Mouse (Mus musculus) megakaryocyte, embryonic 14.5 days (primary cell): Measurements from ENCODE around the gene E2f3. TPM values are rescaled to one million over a fixed set of nuclear protein-coding genes. Genes with fewer than 3 reads are reported as not detected.

Source experiments
- H3K27me3 ChIP-seq: replicated peaks from 2 replicates; pipeline ENCODE3; 2012; ENCODE audit warnings: inconsistent platforms
- H3K36me3 ChIP-seq: replicated peaks from 2 replicates; pipeline ENCODE3; 2012; ENCODE audit warnings: low read length, inconsistent platforms, mixed read lengths
- H3K4me1 ChIP-seq: 2 replicates; pipeline ENCODE4 v1.6.1; 2012; ENCODE audit warnings: inconsistent platforms
- H3K4me3 ChIP-seq: replicated peaks from 2 replicates; pipeline ENCODE3; 2012; ENCODE audit warnings: moderate library complexity, mild to moderate bottlenecking, inconsistent platforms
- H3K9me3 ChIP-seq: 2 replicates; pipeline ENCODE4 v1.6.1; 2012; ENCODE audit warnings: inconsistent platforms
- FLI1 ChIP-seq: IDR thresholded peaks from 2 replicates; pipeline ENCODE4 v1.6.1; 2012; ENCODE audit warnings: low read length, inconsistent platforms, mixed read lengths
- GATA1 ChIP-seq: IDR thresholded peaks from 3 replicates; pipeline ENCODE4 v1.6.1; 2012; ENCODE audit warnings: mixed read lengths, low read length, inconsistent platforms, borderline replicate concordance
- polyA plus RNA-seq: library from polyadenylated mRNA; stranded (reverse); fragments of >175 nt; gene quantifications from 2 replicates; pipeline ENCODE4 v1.2.3, GENCODE M21; 2012; ENCODE audit warnings: low replicate concordance; ENCODE audit not compliant: insufficient read depth

Gene E2f3
- polyA plus RNA-seq, 1 experiment: 4.0 TPM

- H3K9me3 ChIP-seq: no peaks in the 10 kb centered on the region
- peaks cover 63% of the 10 kb centered on the region for H3K36me3 ChIP-seq
- TF ChIP-seq GATA1 (no peak), FLI1 (no peak)
- peak overlapping the region; percentile 23 for H3K4me3 ChIP-seq
- peaks cover 79% of the 10 kb centered on the region for H3K4me1 ChIP-seq
- peaks cover 4% of the 10 kb centered on the region for H3K27me3 ChIP-seq
These were observed 25.4 kb downstream of the E2f3 start for GRCm38 (mm10) chr13:29960416-29960815.

GRCm38 (mm10) chr13:29957731-29958254, 28.1 kb downstream of the E2f3 start:
- TF ChIP-seq GATA1 (no peak), FLI1 (no peak)
- H3K9me3 ChIP-seq: peaks cover 3% of the 10 kb centered on the region; the same call in 1 of the 2 replicates
- peaks cover under 1% of the 10 kb centered on the region for H3K27me3 ChIP-seq
- H3K4me1 ChIP-seq: peaks cover 53% of the 10 kb centered on the region
- H3K36me3 ChIP-seq: peaks cover 74% of the 10 kb centered on the region
- no peak overlapping the region for H3K4me3 ChIP-seq

- no peaks in the 10 kb centered on the region for H3K27me3 ChIP-seq
- H3K9me3 ChIP-seq: peaks cover 3% of the 10 kb centered on the region; the same call in 1 of the 2 replicates
- H3K4me1 ChIP-seq: peaks cover 48% of the 10 kb centered on the region
- H3K4me3 ChIP-seq: no peak overlapping the region
- no peak for TF ChIP-seq FLI1
- TF ChIP-seq GATA1: no peak
- H3K36me3 ChIP-seq: peaks cover 73% of the 10 kb centered on the region
These were observed 28.9 kb downstream of the E2f3 start for GRCm38 (mm10) chr13:29956821-29957421.

GRCm38 (mm10) chr13:29955296-29955695, 30.6 kb downstream of the E2f3 start:
- TF ChIP-seq FLI1: no peak
- TF ChIP-seq GATA1: no peak
- Histone ChIP-seq H3K9me3 (peaks cover 3% of the 10 kb centered on the region; the same call in 1 of the 2 replicates), H3K4me3 (no peak overlapping the region), H3K4me1 (peaks cover 40% of the 10 kb centered on the region), H3K27me3 (no peaks in the 10 kb centered on the region), H3K36me3 (peaks cover 77% of the 10 kb centered on the region)

- no peaks in the 10 kb centered on the region for H3K27me3 ChIP-seq
- H3K36me3 ChIP-seq: peaks cover 80% of the 10 kb centered on the region
- no peak for TF ChIP-seq GATA1
- TF ChIP-seq FLI1: no peak
- H3K9me3 ChIP-seq: peaks cover 3% of the 10 kb centered on the region; the same call in 1 of the 2 replicates
- peaks cover 40% of the 10 kb centered on the region for H3K4me1 ChIP-seq
- no peak overlapping the region for H3K4me3 ChIP-seq
These were observed 31.1 kb downstream of the E2f3 start for GRCm38 (mm10) chr13:29954741-29955140.

- H3K36me3 ChIP-seq: peaks cover 86% of the 10 kb centered on the region
- no peaks in the 10 kb centered on the region for H3K27me3 ChIP-seq
- H3K9me3 ChIP-seq: peaks cover 3% of the 10 kb centered on the region; the same call in 1 of the 2 replicates
- no peak overlapping the region for H3K4me3 ChIP-seq
- H3K4me1 ChIP-seq: peaks cover 40% of the 10 kb centered on the region
- TF ChIP-seq FLI1 (no peak), GATA1 (no peak)
These were observed 32.3 kb downstream of the E2f3 start for GRCm38 (mm10) chr13:29953417-29954045.

GRCm38 (mm10) chr13:29946045-29946444, 39.8 kb downstream of the E2f3 start:
- no peaks in the 10 kb centered on the region for H3K27me3 ChIP-seq
- no peaks in the 10 kb centered on the region for H3K9me3 ChIP-seq
- no peak overlapping the region for H3K4me3 ChIP-seq
- H3K4me1 ChIP-seq: peaks cover 34% of the 10 kb centered on the region
- TF ChIP-seq GATA1 (no peak), FLI1 (no peak)
- peaks cover 86% of the 10 kb centered on the region for H3K36me3 ChIP-seq

- no peak overlapping the region for H3K4me3 ChIP-seq
- H3K27me3 ChIP-seq: no peaks in the 10 kb centered on the region
- peaks cover 31% of the 10 kb centered on the region for H3K4me1 ChIP-seq
- H3K36me3 ChIP-seq: peaks cover 86% of the 10 kb centered on the region
- H3K9me3 ChIP-seq: no peaks in the 10 kb centered on the region
- no peak for TF ChIP-seq FLI1
- no peak for TF ChIP-seq GATA1
These were observed 40.8 kb downstream of the E2f3 start for GRCm38 (mm10) chr13:29944915-29945570.

GRCm38 (mm10) chr13:29944493-29944892, 41.4 kb downstream of the E2f3 start:
- H3K4me1 ChIP-seq: peaks cover 29% of the 10 kb centered on the region
- H3K36me3 ChIP-seq: peaks cover 86% of the 10 kb centered on the region
- TF ChIP-seq FLI1 (no peak), GATA1 (no peak)
- no peaks in the 10 kb centered on the region for H3K9me3 ChIP-seq
- H3K4me3 ChIP-seq: no peak overlapping the region
- no peaks in the 10 kb centered on the region for H3K27me3 ChIP-seq

GRCm38 (mm10) chr13:29943541-29944039, 42.3 kb downstream of the E2f3 start:
- Histone ChIP-seq H3K4me1 (peaks cover 21% of the 10 kb centered on the region), H3K9me3 (no peaks in the 10 kb centered on the region), H3K4me3 (no peak overlapping the region), H3K27me3 (no peaks in the 10 kb centered on the region), H3K36me3 (peaks cover 82% of the 10 kb centered on the region)
- TF ChIP-seq FLI1: no peak
- no peak for TF ChIP-seq GATA1
